ENCODE assay signal across 44 mouse cellular contexts in genomic region chr2:172302396-172302795, GRCm38 (mm10). TPM values are rescaled to one million over a fixed set of nuclear protein-coding genes. Genes with fewer than 3 reads are reported as not detected.
"Had no signal": no experiment of that assay in that cellular context is flagged by ENCODE, and none has a peak within 500 bp of the region (broad histone marks: within the 10 kb centered on the region; RNA-seq: fewer than 3 reads in every experiment).

No protein-coding gene starts in this region.

- H3K4me1 ChIP-seq: heart, embryonic 15.5 days; kidney, embryonic 15.5 days had no signal

- H3K4me2 ChIP-seq: heart, embryonic 11.5 days; heart, embryonic 12.5 days; heart, embryonic 13.5 days; heart, embryonic 15.5 days; hindbrain, embryonic 12.5 days; hindbrain, embryonic 13.5 days; hindbrain, embryonic 14.5 days; hindbrain, embryonic 15.5 days; kidney, embryonic 15.5 days had no signal

- H3K9ac ChIP-seq: heart, embryonic 12.5 days; heart, embryonic 13.5 days; heart, embryonic 15.5 days; hindbrain, embryonic 12.5 days; hindbrain, embryonic 13.5 days; hindbrain, embryonic 14.5 days; hindbrain, embryonic 15.5 days; kidney, embryonic 15.5 days had no signal

- H3K4me3 ChIP-seq: heart, embryonic 10.5 days; heart, embryonic 12.5 days; heart, embryonic 13.5 days; heart, embryonic 15.5 days; hindbrain, embryonic 10.5 days; hindbrain, embryonic 12.5 days; hindbrain, embryonic 13.5 days; hindbrain, embryonic 15.5 days; kidney, embryonic 15.5 days; layer of hippocampus, adult 2 months had no signal

- H3K36me3 ChIP-seq: heart, embryonic 10.5 days; heart, embryonic 12.5 days; heart, embryonic 13.5 days; heart, embryonic 15.5 days; hindbrain, embryonic 10.5 days; hindbrain, embryonic 12.5 days; hindbrain, embryonic 13.5 days; hindbrain, embryonic 15.5 days; kidney, embryonic 15.5 days had no signal

- ATAC-seq: hindbrain, embryonic 16.5 days; hindbrain, postnatal 0 days; inflammation-experienced regulatory T-cells, adult 6 months; intestine, embryonic 16.5 days; intestine, postnatal 0 days had no signal

- H3K27ac ChIP-seq: heart, embryonic 10.5 days; heart, embryonic 13.5 days; heart, embryonic 15.5 days; hindbrain, embryonic 10.5 days; hindbrain, embryonic 12.5 days; hindbrain, embryonic 13.5 days; hindbrain, embryonic 14.5 days; hindbrain, embryonic 15.5 days; hindbrain, postnatal 0 days; kidney, embryonic 15.5 days; kidney, postnatal 0 days; layer of hippocampus, adult 2 months had no signal

- H3K27me3 ChIP-seq: heart, embryonic 12.5 days; heart, embryonic 13.5 days; hindbrain, embryonic 12.5 days; hindbrain, embryonic 13.5 days; hindbrain, embryonic 15.5 days; kidney, embryonic 15.5 days had no signal

- DNase-seq: heart, postnatal 10 days; heart, postnatal 14 days; heart, postnatal 36 days; heart, postnatal 4 days; kidney, adult 11 months; kidney, adult 18-20 months; kidney, adult 2 months; kidney, adult 8-10 months; kidney, adult 9 months; kidney, postnatal 10 days; kidney, postnatal 14 days; kidney, postnatal 25 days; kidney, postnatal 36 days; kidney, postnatal 4 days; layer of hippocampus, adult 9-11 months; layer of hippocampus, postnatal 36 days had no signal

- H3K9me3 ChIP-seq: heart, embryonic 10.5 days; heart, embryonic 12.5 days; heart, embryonic 13.5 days; heart, embryonic 15.5 days; hindbrain, embryonic 10.5 days; hindbrain, embryonic 12.5 days; hindbrain, embryonic 13.5 days; hindbrain, embryonic 15.5 days; kidney, embryonic 15.5 days had no signal

RNA-seq across cellular contexts. Expression of gene Mc3r, which starts 54.1 kb away (rescaled TPM):
- total RNA-seq: heart, postnatal 10 days; heart, postnatal 14 days; heart, postnatal 25 days; heart, postnatal 36 days; heart, postnatal 4 days; hematopoietic stem cell, adult 5-6 weeks; layer of hippocampus, adult 2 months; layer of hippocampus, postnatal 36 days had no signal
- polyA plus RNA-seq: heart, embryonic 10.5 days; heart, embryonic 12.5 days; heart, embryonic 13.5 days; heart, embryonic 14.5 days; heart, embryonic 15.5 days; heart, embryonic 16.5 days; heart, postnatal 0 days; hindbrain, embryonic 10.5 days; hindbrain, embryonic 11.5 days; hindbrain, embryonic 12.5 days; inflammation-experienced regulatory T-cells, adult 6 months; intestine, embryonic 14.5 days; intestine, embryonic 16.5 days; intestine, postnatal 0 days; kidney, adult 2 months; kidney, embryonic 14.5 days; kidney, embryonic 15.5 days; kidney, embryonic 16.5 days; kidney, postnatal 0 days; large intestine, adult 2 months had no signal
